Mouse (Mus musculus) gastrocnemius, postnatal 36 days (tissue): ENCODE results near the gene Asb17. TPM values are rescaled to one million over a fixed set of nuclear protein-coding genes. Genes with fewer than 3 reads are reported as not detected.
"Not testable (repeated sequence)": the region's sequence is repeated elsewhere in the genome, so short reads cannot be mapped to it uniquely, and the experiment has no call there.

Experiments
- DNase-seq, 2 experiments: peaks; one replicate each; pipeline ENCODE4 v3.0.0; 2022
- intact Hi-C: fragments of 180-260 bp; cut with DNase I; formaldehyde crosslinking; loops from one replicate; pipeline ENCODE4 v1.15.1; 2025
- long read RNA-seq, 2 experiments: library from polyadenylated mRNA; stranded (forward); transcript quantifications; one replicate each; pipeline ENCODE4 v2.0.0; 2021
- total RNA-seq, 2 experiments: library from RNA; stranded (reverse); gene quantifications; 2 replicates each; pipeline ENCODE4 v1.2.3; 2021

The Asb17 gene
- not detected for total RNA-seq
- long read RNA-seq, experiment 1: 0 reads
- long read RNA-seq, experiment 2: 0 reads

- intact Hi-C loops: no loop called here
- no peak for DNase-seq
Measured at GRCm38 (mm10) chr3:153844030-153844429, at the start of gene Asb17. TSS of gene Asb17 (plus strand) at chr3:153844209.

- intact Hi-C loops: no loop called here
- DNase-seq: no peak
Measured at GRCm38 (mm10) chr3:153797574-153797973, 46.4 kb upstream of the Asb17 start.

- intact Hi-C loops: no loop called here
- DNase-seq: no peak
Measured at GRCm38 (mm10) chr3:153799603-153800002, 44.4 kb upstream of the Asb17 start.

GRCm38 (mm10) chr3:153800690-153801089 is 43.3 kb upstream of the Asb17 start:
- intact Hi-C loops: no loop called here
- no peak for DNase-seq

- intact Hi-C loops: no loop called here
- DNase-seq: no peak
Measured at GRCm38 (mm10) chr3:153801541-153801940, 42.5 kb upstream of the Asb17 start.

GRCm38 (mm10) chr3:153802640-153803039 is 41.4 kb upstream of the Asb17 start:
- DNase-seq: no peak
- intact Hi-C loops: no loop called here

- intact Hi-C loops: no loop called here
- no peak for DNase-seq
Measured at GRCm38 (mm10) chr3:153804032-153804431, 40.0 kb upstream of the Asb17 start.

GRCm38 (mm10) chr3:153806077-153806772 is 37.8 kb upstream of the Asb17 start:
- DNase-seq: peak; percentile 57 to 64
- intact Hi-C loops: loop anchor here (5.0 kb wide), 1 partner anchor 149 kb away; no protein-coding TSS in a partner anchor

GRCm38 (mm10) chr3:153806773-153807443 is 37.1 kb upstream of the Asb17 start:
- intact Hi-C loops: loop anchor here (5.0 kb wide), 1 partner anchor 150 kb away; no protein-coding TSS in a partner anchor
- no peak for DNase-seq

GRCm38 (mm10) chr3:153807444-153808149 is 36.4 kb upstream of the Asb17 start:
- intact Hi-C loops: loop anchor here (5.0 kb wide), 1 partner anchor 150 kb away; no protein-coding TSS in a partner anchor
- DNase-seq: no peak

GRCm38 (mm10) chr3:153808406-153808805 is 35.6 kb upstream of the Asb17 start:
- intact Hi-C loops: loop anchor here (5.0 kb wide), 1 partner anchor 151 kb away; no protein-coding TSS in a partner anchor
- DNase-seq: no peak

- no peak for DNase-seq
- intact Hi-C loops: no loop called here
Measured at GRCm38 (mm10) chr3:153814026-153814425, 30.0 kb upstream of the Asb17 start.

GRCm38 (mm10) chr3:153817376-153817890 is 26.6 kb upstream of the Asb17 start:
- intact Hi-C loops: no loop called here
- DNase-seq: no peak

- intact Hi-C loops: no loop called here
- no peak for DNase-seq
Measured at GRCm38 (mm10) chr3:153818723-153819122, 25.3 kb upstream of the Asb17 start.

- no peak for DNase-seq
- intact Hi-C loops: no loop called here
Measured at GRCm38 (mm10) chr3:153819438-153819837, 24.6 kb upstream of the Asb17 start.

GRCm38 (mm10) chr3:153823671-153824515 is 20.1 kb upstream of the Asb17 start:
- intact Hi-C loops: no loop called here

GRCm38 (mm10) chr3:153825197-153825596 is 18.8 kb upstream of the Asb17 start:
- DNase-seq: no peak
- intact Hi-C loops: no loop called here

More at GRCm38 (mm10) chr3:153823671-153824515, 20.1 kb upstream of the Asb17 start:
- DNase-seq: no peak

- DNase-seq: no peak
- intact Hi-C loops: no loop called here
Measured at GRCm38 (mm10) chr3:153826616-153827015, 17.4 kb upstream of the Asb17 start.

GRCm38 (mm10) chr3:153829788-153830187 is 14.2 kb upstream of the Asb17 start:
- DNase-seq, intact Hi-C loops: not testable (repeated sequence)
